Mouse (Mus musculus) fibroblast of lung, adult 2 months (primary cell): ENCODE measurements around the gene Mark3.
"Not testable (repeated sequence)": the region's sequence is repeated elsewhere in the genome, so short reads cannot be mapped to it uniquely, and the experiment has no call there.

Source experiments
- DNase-seq: peaks from one replicate; pipeline ENCODE4 v3.0.0-alpha.2; 2011; ENCODE audit warnings: low read depth

Gene Mark3

GRCm38 (mm10) chr12:111574074-111574886, at the start of gene Mark3:
TSS of gene Mark3 (plus strand) at chr12:111574523.
- DNase-seq, result peak; percentile 91

- DNase-seq, result no peak
Measured at GRCm38 (mm10) chr12:111524883-111525282, 49.4 kb upstream of the Mark3 start.

DNA sequence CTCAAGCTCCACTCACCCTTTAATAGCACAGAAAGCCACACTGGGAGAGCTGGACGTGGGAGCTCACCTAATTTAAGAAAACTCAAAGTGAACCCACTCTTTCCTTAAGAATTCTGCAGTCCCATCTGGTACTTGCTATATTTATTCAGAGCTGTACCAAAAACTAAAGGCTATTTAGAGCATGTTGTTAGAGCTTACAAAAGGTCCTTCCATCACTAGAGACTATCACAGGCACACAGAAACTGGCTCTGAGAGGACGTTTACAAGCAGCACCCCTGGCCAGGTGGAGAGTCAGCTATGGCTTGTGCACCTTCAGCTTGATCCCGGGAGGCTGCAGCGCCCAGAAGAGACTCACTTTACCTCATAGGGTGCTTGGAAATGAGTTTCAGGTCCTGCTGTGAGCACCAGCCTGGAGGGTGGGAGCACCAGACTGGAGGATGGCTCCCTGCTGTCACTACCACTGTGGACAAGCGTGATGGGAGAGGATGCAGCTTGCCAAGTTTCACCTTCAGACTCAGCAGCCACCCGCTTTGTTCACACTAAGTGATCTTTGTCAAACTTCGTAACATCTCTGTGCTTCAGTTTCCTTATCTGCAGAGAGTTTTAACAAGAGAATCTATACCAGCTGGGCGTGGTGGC, 46.6 kb upstream of the Mark3 start:
- DNase-seq, result no peak

- no peak for DNase-seq
Measured at GRCm38 (mm10) chr12:111529192-111529591, 45.1 kb upstream of the Mark3 start.

GRCm38 (mm10) chr12:111533096-111533794, 41.1 kb upstream of the Mark3 start:
- DNase-seq, result no peak

GRCm38 (mm10) chr12:111535281-111535680, 39.0 kb upstream of the Mark3 start:
- DNase-seq, result no peak

DNA sequence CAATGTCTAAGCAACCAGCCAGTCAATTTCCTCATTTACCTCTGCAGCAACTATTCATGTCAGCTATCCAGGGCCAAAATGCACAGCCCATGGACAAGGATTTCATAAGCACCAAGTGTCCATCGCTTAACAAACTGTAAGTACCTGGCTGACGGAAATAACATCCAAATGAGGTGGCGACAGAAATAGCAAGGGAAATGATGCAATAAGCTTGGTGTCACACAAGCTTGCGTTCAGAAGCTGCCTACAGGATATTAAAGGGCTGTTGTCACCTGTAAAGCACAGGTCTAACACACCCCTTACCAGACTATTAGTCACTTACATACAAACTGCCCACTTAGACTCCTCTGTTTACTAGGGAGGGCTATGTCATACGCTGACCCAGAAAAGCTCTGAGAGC, 38.6 kb upstream of the Mark3 start:
- DNase-seq, result no peak

DNA sequence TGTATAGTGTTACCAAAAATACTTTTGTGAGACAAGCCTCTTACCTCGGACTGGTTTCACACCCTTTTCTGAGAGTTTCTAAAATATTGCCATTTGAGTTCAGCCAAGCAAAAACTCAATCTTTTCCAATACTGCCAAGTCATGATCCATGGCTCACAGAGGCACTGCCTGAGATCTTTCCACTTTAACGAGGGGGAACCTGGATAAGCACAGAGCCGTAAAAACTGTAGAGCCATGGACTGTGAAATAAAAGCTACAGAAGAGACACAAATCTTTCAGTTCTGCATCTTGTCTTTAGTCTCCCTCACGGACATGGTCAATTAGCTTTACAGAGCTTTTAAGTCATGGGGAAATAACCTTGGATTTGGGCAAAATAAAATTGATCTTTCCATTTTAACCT, 37.6 kb upstream of the Mark3 start:
- DNase-seq, result no peak

DNA sequence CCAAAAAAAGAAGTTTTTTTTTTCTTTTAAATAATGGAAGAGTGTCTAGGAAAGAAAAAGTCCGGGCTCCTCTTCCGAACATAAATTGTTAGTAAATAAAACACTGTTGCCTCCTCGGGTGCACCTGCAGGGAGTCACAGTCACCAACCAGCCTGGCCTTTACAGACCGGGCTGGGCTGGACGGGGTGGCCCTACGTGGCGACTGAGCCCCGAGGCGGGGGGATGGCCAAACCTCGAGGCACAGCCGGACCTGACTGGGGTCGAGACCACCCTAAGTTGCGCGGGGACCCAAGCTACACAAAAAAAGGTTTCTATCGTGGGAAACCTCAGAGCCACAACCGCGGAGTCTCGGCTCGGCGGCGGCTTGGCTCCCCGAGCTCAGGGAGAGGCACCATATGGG, 37.0 kb upstream of the Mark3 start:
- no peak for DNase-seq

- DNase-seq, result peak; percentile 97
Measured at GRCm38 (mm10) chr12:111537796-111538291, 36.5 kb upstream of the Mark3 start, which contains the start of gene Eif5. TSS of gene Eif5 (plus strand) at chr12:111538016.

DNA sequence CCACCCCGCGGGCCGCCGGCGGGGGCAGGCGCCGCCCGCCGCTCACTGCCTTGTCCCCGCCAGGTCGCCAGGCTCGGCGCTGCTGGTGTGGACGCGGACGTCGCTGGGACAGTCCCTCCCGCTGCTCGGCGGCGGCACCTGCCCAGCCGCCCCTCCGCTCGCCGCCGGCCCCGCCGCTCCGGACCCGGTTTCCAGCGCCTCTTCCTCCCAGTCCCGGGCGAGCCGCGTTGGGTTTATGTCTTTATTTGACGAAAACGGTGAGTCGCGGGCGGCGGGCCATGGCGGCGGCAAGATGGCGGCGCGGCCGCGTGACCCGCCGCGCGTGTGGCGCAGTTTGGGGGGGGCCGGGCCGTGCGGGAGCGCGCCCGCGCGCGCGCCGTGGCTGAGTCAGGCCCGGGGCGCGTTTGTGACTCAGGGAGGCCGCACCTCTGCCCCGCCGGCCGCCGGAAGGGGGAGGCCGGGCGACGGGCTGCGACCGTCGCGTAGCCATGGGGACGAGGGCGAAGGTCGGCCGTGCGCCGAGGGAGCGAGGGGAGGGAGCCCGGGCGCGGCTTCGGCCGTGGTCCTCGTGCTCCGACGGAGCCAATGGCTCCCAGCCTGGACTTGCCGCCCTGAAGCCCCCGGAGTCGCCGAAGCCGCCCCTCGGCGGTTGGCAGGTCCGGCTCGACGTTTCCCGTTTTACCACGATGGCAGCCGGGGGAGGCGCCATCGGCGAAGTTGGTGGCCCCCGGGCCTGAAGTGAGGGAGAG, 35.9 kb upstream of the Mark3 start:
- no peak for DNase-seq

- DNase-seq, result no peak
Measured at GRCm38 (mm10) chr12:111539041-111539345, 35.3 kb upstream of the Mark3 start.

- no peak for DNase-seq
Measured at GRCm38 (mm10) chr12:111547070-111547469, 27.3 kb upstream of the Mark3 start.

- no peak for DNase-seq
Measured at GRCm38 (mm10) chr12:111548555-111549289, 25.6 kb upstream of the Mark3 start.

DNA sequence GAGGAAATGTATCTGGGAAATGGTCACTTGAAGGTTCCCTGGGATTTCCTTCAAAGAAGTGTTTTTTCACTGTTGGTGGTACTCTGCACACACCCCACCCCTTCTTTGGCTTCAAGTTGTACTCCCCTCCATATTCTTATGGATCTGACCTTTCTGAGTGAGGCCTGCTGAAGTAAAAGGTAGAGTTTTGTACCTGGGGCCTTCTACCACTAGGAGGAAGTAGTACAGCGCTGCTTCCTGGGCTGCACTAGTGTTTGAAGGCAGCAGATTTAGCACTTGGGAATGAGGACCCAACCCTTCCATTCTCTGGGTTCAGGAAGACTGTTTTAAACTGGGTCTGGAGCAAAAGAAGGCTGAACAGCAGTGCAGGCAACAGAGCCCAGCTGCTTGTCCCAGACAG, 23.6 kb upstream of the Mark3 start:
- DNase-seq, result no peak

- no peak for DNase-seq
Measured at GRCm38 (mm10) chr12:111552342-111552741, 22.0 kb upstream of the Mark3 start.

DNA sequence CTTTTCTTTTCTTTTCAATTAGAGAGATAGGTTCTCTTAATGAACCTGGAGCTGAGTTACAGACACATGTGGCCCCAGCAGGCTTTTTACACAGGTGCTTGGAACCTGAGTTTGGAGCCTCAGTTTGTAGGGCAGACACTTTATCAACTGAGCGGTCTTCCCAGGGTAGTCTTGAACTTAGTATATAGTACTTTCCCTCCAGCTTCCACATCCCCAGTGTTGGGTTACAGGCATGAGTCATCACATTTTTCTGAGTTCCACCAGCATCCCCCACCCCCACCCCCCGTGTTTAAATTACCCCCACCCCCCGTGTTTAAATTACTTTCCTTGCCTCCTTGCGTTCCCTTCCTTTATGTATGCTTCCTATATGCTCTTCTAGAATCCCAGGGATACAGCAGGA, 19.0 kb upstream of the Mark3 start:
- no peak for DNase-seq

GRCm38 (mm10) chr12:111555893-111556292, 18.4 kb upstream of the Mark3 start:
- not testable (repeated sequence) for DNase-seq

DNA sequence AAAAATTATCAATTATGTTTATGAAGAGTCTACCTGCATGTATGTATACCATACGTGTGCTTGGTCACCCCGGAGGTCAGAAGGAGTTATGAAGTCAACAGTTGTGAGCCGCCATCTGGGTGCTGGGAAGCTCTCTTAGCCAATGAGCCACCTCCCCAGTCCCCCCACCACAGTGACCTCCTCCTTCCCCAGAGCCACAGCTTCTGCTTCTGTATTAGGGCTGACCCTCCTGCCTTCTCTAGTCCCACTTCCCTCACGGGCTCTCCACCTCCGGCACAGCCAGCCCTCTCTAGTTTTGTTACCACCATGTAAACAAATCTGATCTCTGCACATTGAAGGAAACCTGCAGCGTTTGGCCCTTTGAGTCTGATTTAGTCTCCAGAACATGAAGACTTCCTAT, 16.8 kb upstream of the Mark3 start:
- DNase-seq, result no peak

- DNase-seq, result no peak
Measured at GRCm38 (mm10) chr12:111558655-111559054, 15.7 kb upstream of the Mark3 start.

DNA sequence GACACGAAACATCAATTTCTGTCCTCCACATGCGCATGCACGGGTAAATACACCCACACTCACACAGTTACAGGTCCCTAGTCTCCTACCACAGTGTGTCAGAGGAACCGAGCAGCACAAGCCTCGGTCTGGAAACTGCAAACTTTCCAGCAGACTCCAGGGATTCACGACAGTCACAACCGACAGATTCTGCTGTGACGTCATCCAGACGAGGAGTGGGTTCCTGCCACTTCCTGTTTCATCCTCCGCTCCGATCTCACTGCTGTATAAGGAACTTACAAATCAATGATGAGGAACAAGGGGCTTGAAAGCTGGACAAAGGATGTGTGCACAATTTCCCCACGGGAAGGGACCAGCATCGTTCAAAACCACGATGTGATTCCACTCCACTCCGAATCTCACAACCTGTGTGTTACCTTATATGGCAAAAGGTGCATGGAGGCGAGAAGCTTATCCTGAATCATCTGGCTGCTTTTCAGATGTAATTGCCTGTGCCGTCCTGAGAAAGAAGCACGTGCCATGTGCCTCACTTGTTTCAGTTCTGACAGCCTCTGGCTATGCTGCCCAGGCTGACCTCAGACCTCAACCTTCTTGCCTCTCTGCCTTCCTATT, 14.6 kb upstream of the Mark3 start:
- no peak for DNase-seq
